Mouse (Mus musculus) E14TG2a.4 (cell line): ENCODE measurements around the gene Lgmn.

Experiments
- H3K27me3 ChIP-seq: 2 replicates; pipeline ENCODE4 v1.6.1; 2014; ENCODE audit warnings: low read length, control low read depth; ENCODE audit not compliant: insufficient read depth
- H3K36me3 ChIP-seq: 2 replicates; pipeline ENCODE4 v1.6.1; 2014; ENCODE audit warnings: low read length, control low read depth; ENCODE audit not compliant: insufficient read depth
- H3K4me1 ChIP-seq: replicated peaks from 2 replicates; pipeline ENCODE4 v1.6.1; 2014; ENCODE audit warnings: low read depth, low read length, control low read depth
- H3K4me3 ChIP-seq: replicated peaks from 2 replicates; pipeline ENCODE4 v1.5.1; 2014; ENCODE audit warnings: mild to moderate bottlenecking, low read length
- H3K9me3 ChIP-seq: 2 replicates; pipeline ENCODE4 v1.6.1; 2014; ENCODE audit warnings: low read length, control low read depth
- CTCF ChIP-seq: conservative IDR thresholded peaks from 2 replicates; pipeline ENCODE4 v1.5.1; 2014; ENCODE audit warnings: low read length
- NANOG ChIP-seq: IDR thresholded peaks from 2 replicates; pipeline ENCODE4 v1.6.1; 2014; ENCODE audit warnings: borderline replicate concordance, low read length, mixed read lengths
- POU5F1 ChIP-seq: IDR thresholded peaks from 2 replicates; pipeline ENCODE4 v1.6.1; 2014; ENCODE audit warnings: low read length, borderline replicate concordance

The Lgmn gene

GRCm38 (mm10) chr12:102439632-102440023 lies at the start of gene Lgmn:
Gene Lgmn (minus strand): TSS chr12:102439813.
- Histone ChIP-seq H3K36me3 (no peaks in the 10 kb centered on the region), H3K27me3 (peaks cover 11% of the 10 kb centered on the region), H3K4me1 (peaks cover 27% of the 10 kb centered on the region), H3K9me3 (no peaks in the 10 kb centered on the region), H3K4me3 (peak within 1 kb of the TSS; percentile 87)
- no peak for TF ChIP-seq NANOG
- no peak for TF ChIP-seq CTCF
- TF ChIP-seq POU5F1, result no peak

GRCm38 (mm10) chr12:102484946-102485345 lies 45.3 kb upstream of the Lgmn start:
- no peak for TF ChIP-seq CTCF
- TF ChIP-seq POU5F1, result no peak
- TF ChIP-seq NANOG, result no peak
- no peak overlapping the region for H3K4me3 ChIP-seq
- H3K27me3 ChIP-seq, result no peaks in the 10 kb centered on the region
- H3K36me3 ChIP-seq, result peaks cover 88% of the 10 kb centered on the region
- H3K4me1 ChIP-seq, result no peaks in the 10 kb centered on the region
- no peaks in the 10 kb centered on the region for H3K9me3 ChIP-seq

DNA sequence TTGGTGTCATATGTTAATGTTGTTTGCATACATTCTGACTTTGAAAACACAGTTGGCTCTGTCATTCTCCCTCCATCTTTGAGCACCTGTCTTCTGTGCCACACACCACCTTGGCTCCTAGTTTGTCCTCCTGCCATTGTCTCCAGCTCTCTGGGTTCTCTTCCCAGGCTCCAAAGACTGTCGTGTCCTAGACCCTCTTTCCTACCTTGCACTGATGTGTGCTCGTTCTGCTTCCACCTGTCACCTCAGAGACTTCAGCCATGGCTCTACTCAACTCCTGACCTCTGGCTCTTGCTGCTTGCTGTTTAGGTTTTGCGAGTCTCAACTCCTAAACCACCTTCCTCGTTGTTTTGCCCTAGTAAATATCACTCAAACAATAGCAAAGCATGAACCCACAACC lies 40.9 kb upstream of the Lgmn start:
- H3K9me3 ChIP-seq, result no peaks in the 10 kb centered on the region
- no peak for TF ChIP-seq NANOG
- no peak for TF ChIP-seq POU5F1
- no peak for TF ChIP-seq CTCF
- peaks cover 79% of the 10 kb centered on the region for H3K36me3 ChIP-seq

GRCm38 (mm10) chr12:102474411-102474810 lies 34.8 kb upstream of the Lgmn start:
- Histone ChIP-seq H3K27me3 (no peaks in the 10 kb centered on the region), H3K4me1 (peaks cover 10% of the 10 kb centered on the region), H3K9me3 (no peaks in the 10 kb centered on the region), H3K4me3 (no peak overlapping the region), H3K36me3 (peaks cover 56% of the 10 kb centered on the region)
- TF ChIP-seq POU5F1 (no peak), NANOG (no peak), CTCF (no peak)

More for the DNA sequence above, 40.9 kb upstream of the Lgmn start:
- H3K4me3 ChIP-seq, result no peak overlapping the region
- H3K27me3 ChIP-seq, result no peaks in the 10 kb centered on the region
- no peaks in the 10 kb centered on the region for H3K4me1 ChIP-seq

DNA sequence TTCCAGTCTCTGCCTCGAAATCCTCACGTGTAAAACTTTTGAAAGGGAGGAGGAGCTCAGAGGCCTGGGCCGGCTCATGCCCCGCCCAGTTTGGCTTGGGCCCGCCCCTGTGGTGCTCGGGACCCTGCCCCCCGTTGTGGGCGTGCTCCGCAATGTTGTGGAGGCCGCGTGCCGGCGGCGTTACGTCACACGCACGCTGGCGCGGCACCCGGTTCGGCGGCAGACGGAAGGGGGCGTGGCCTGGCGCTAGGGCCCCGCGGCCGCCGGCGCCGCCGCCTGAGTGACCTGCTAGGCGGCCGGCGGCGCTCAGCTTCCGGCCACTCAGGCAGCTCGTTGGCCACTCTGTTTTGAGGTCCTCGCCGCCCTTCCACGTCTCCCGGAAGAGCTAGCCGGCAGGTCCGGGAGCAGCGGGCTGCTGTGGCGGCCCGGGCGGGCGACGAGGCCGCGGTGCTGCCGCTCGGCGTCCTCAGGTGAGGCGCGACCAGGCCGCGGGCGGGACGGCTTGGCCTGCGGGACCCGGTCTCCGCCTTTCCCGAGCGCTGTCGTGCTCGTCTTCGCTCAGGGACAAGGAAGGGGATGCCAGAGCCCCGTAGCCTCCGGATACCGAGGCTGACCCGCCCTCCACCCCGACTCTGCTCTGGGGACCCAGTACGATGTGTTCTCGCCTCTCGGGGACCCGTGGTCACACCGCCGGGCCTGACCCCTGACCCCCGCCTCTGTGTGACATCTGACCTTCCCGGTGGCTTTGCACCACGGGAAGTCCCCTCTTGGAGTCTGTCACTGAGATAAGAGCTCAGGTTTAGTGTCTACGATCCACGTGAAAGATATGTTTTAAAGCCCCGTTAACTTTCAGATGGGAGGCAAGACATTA lies 29.5 kb upstream of the Lgmn start, which contains the start of gene Golga5:
Golga5 (plus strand) TSS at position 242 of the 871 bp plus-strand sequence.
- no peaks in the 10 kb centered on the region for H3K9me3 ChIP-seq
- H3K36me3 ChIP-seq, result peaks cover 20% of the 10 kb centered on the region
- peak within 1 kb of the TSS; percentile 95 for H3K4me3 ChIP-seq
- H3K4me1 ChIP-seq, result peaks cover 10% of the 10 kb centered on the region
- H3K27me3 ChIP-seq, result no peaks in the 10 kb centered on the region
- TF ChIP-seq POU5F1 (no peak), CTCF (no peak), NANOG (no peak)

DNA sequence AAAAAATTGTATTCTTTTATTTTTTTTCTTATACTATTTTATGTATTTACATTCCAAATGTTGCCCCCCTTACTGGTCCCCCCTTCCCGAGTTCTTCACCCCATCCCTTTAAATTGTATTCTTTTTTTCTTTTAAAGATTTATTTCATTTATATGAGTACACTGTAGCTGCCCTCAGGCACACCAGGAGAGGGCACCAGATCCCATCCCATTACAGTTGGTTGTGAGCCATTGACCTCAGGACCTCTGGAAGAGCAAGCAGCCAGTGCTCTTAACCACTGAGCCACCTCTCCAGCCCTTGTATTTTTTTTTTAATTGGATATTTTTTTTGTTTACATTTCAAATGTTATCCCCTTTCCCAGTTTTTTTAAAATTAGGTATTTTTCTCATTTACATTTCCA lies 28.5 kb upstream of the Lgmn start:
- Histone ChIP-seq H3K27me3 (no peaks in the 10 kb centered on the region), H3K36me3 (peaks cover 10% of the 10 kb centered on the region), H3K9me3 (no peaks in the 10 kb centered on the region), H3K4me1 (peaks cover 10% of the 10 kb centered on the region), H3K4me3 (no peak overlapping the region)
- TF ChIP-seq CTCF (no peak), POU5F1 (no peak), NANOG (no peak)

DNA sequence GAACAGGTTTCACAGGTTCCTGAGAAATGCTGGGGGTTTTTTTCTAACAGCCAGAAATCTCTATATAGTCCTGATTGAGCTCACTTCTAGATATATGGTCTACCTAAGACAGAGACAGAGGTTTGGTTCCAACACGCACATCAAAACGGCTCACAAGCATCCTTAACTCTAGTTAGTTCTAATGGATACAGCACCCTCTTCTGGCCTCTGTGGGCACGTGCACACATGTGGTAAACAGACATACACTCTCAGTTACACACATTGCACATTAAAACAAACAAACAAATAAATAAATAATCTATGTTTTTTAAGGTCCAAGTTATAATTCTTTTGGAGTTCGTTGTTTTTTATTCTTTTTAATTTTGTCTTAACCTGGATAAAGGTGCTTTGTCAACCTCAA lies 25.0 kb upstream of the Lgmn start:
- no peak overlapping the region for H3K4me3 ChIP-seq
- no peaks in the 10 kb centered on the region for H3K27me3 ChIP-seq
- no peaks in the 10 kb centered on the region for H3K36me3 ChIP-seq
- 0 out of 2 replicates have a peak, but pooled peaks cover 3% of the 10 kb centered on the region for H3K4me1 ChIP-seq
- H3K9me3 ChIP-seq, result no peaks in the 10 kb centered on the region
- TF ChIP-seq NANOG (no peak), CTCF (peak; percentile 70), POU5F1 (no peak)

DNA sequence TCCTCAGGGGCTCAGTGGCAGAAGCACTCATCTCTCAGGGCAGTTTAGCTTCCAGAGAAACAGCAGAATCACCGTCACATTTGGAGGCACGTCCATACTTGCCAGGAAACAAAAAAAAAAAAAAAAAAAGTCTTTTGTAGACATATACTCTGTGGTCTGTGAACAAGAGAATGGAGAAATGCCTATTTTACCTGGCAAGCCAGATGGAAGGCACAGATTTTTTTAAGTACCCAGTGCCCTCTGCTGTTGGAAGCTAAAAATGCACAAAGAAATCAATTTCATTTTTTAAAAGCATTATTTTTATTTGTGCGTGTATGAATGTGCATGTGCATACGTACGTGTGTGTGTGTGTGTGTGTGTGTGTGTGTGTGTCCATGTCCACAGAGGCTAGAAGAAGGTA lies 21.6 kb upstream of the Lgmn start:
- Histone ChIP-seq H3K4me3 (no peak overlapping the region), H3K36me3 (no peaks in the 10 kb centered on the region), H3K9me3 (no peaks in the 10 kb centered on the region), H3K27me3 (0 out of 2 replicates have a peak, but pooled peaks cover 4% of the 10 kb centered on the region), H3K4me1 (no peaks in the 10 kb centered on the region)
- TF ChIP-seq CTCF (peak; percentile 24; the same call in 1 of the 2 replicates), POU5F1 (no peak)

GRCm38 (mm10) chr12:102460014-102460413 lies 20.4 kb upstream of the Lgmn start:
- Histone ChIP-seq H3K4me1 (no peaks in the 10 kb centered on the region), H3K9me3 (no peaks in the 10 kb centered on the region), H3K27me3 (0 out of 2 replicates have a peak, but pooled peaks cover 4% of the 10 kb centered on the region), H3K4me3 (no peak overlapping the region), H3K36me3 (no peaks in the 10 kb centered on the region)
- TF ChIP-seq POU5F1, result no peak
- TF ChIP-seq CTCF, result no peak
- no peak for TF ChIP-seq NANOG
